Mouse (Mus musculus) stomach, embryonic 16.5 days (tissue): ENCODE measurements around the gene Hes7. TPM values are rescaled to one million over a fixed set of nuclear protein-coding genes. Genes with fewer than 3 reads are reported as not detected.

Source experiments
- ATAC-seq: fragments of 200-750 bp; cut with Nextera tagmentation; 2 replicates; pipeline ENCODE4 v1.8.0; 2017; ENCODE audit warnings: moderate number of reproducible peaks, moderate TSS enrichment; ENCODE audit not compliant: insufficient read depth, low FRiP score
- H3K27ac ChIP-seq: fragments of 300-500 bp; sonication (generic); 2 replicates; pipeline ENCODE4 v1.5.1; 2014; ENCODE audit warnings: low read length
- H3K27me3 ChIP-seq: fragments of 300-500 bp; sonication (generic); 2 replicates; pipeline ENCODE4 v1.6.1; 2014; ENCODE audit warnings: low read length, control low read depth, mixed read lengths; ENCODE audit not compliant: control insufficient read depth, insufficient read depth
- H3K36me3 ChIP-seq: fragments of 300-500 bp; sonication (generic); 2 replicates; pipeline ENCODE4 v1.6.1; 2014; ENCODE audit warnings: low read length; ENCODE audit not compliant: control insufficient read depth, insufficient read depth
- H3K4me1 ChIP-seq: fragments of 300-500 bp; sonication (generic); 2 replicates; pipeline ENCODE4 v1.6.1; 2014; ENCODE audit warnings: low read length, control low read depth, mixed read lengths; ENCODE audit not compliant: control insufficient read depth, insufficient read depth
- H3K4me2 ChIP-seq: fragments of 300-500 bp; sonication (generic); 2 replicates; pipeline ENCODE4 v1.6.1; 2014; ENCODE audit warnings: low read depth, low read length, mixed read lengths
- H3K4me3 ChIP-seq: fragments of 300-500 bp; sonication (generic); replicated peaks from 2 replicates; pipeline ENCODE4 v1.5.1; 2014; ENCODE audit warnings: mild to moderate bottlenecking, low read length
- H3K9ac ChIP-seq: fragments of 300-500 bp; sonication (generic); 2 replicates; pipeline ENCODE4 v1.6.1; 2014; ENCODE audit warnings: low read length
- H3K9me3 ChIP-seq: fragments of 300-500 bp; sonication (generic); replicated peaks from 2 replicates; pipeline ENCODE4 v1.6.1; 2016; ENCODE audit warnings: low read length, control low read depth; ENCODE audit not compliant: control insufficient read depth
- WGBS: fragments of 180-500 bp; shearing (Covaris S2); extraction: QIAGEN DNeasy Blood & Tissue Kit; methylation state at CpG from one replicate; pipeline ENCODE4 v1.1.7; 2014; 5-methylcytosine and 5-hydroxymethylcytosine counted together
- polyA plus RNA-seq: library from polyadenylated mRNA; unstranded; fragments of >200 nt; fragmentation: Nextera tagmentation; extraction: Ambion mirVana; gene quantifications from 2 replicates; pipeline ENCODE4 v1.2.1, GENCODE M21; 2015

Gene Hes7
- polyA plus RNA-seq, 1 experiment from 2014 or later: 0.40 TPM

- H3K4me2 ChIP-seq: peak overlapping the region; percentile 96
- H3K4me1 ChIP-seq: peaks cover 38% of the 10 kb centered on the region
- H3K9ac ChIP-seq: peak overlapping the region; percentile 81
- no peaks in the 10 kb centered on the region for H3K27me3 ChIP-seq
- H3K4me3 ChIP-seq: peak overlapping the region; percentile 57
- under 1% methylated on average over 19 of the region's 19 CpGs for WGBS
- peak; percentile 15 for ATAC-seq
- H3K36me3 ChIP-seq: peaks cover 19% of the 10 kb centered on the region; the same call in 1 of the 2 replicates
- H3K9me3 ChIP-seq: no peaks in the 10 kb centered on the region
- H3K27ac ChIP-seq: peak overlapping the region; percentile 96
Observed at GRCm38 (mm10) chr11:69098762-69099091, 21.5 kb upstream of the Hes7 start.

GRCm38 (mm10) chr11:69099177-69099914, 20.9 kb upstream of the Hes7 start:
- peaks cover 24% of the 10 kb centered on the region; the same call in 1 of the 2 replicates for H3K36me3 ChIP-seq
- no peak for ATAC-seq
- H3K4me1 ChIP-seq: peaks cover 36% of the 10 kb centered on the region
- H3K4me2 ChIP-seq: peak overlapping the region; percentile 96
- peak overlapping the region; percentile 81 for H3K9ac ChIP-seq
- H3K27me3 ChIP-seq: no peaks in the 10 kb centered on the region
- H3K9me3 ChIP-seq: no peaks in the 10 kb centered on the region
- H3K4me3 ChIP-seq: peak overlapping the region; percentile 57
- H3K27ac ChIP-seq: peak overlapping the region; percentile 96
- WGBS: under 1% methylated on average over 22 of the region's 22 CpGs

- Histone ChIP-seq H3K9me3 (no peaks in the 10 kb centered on the region), H3K4me3 (peak overlapping the region; percentile 57), H3K36me3 (peaks cover 30% of the 10 kb centered on the region), H3K27ac (peak overlapping the region; percentile 96), H3K4me1 (peaks cover 34% of the 10 kb centered on the region), H3K27me3 (no peaks in the 10 kb centered on the region), H3K9ac (peak overlapping the region; percentile 81), H3K4me2 (peak overlapping the region; percentile 96)
- peak; percentile 9; the same call in 1 of the 2 replicates for ATAC-seq
- under 1% methylated on average over 23 of the region's 23 CpGs for WGBS
Observed at GRCm38 (mm10) chr11:69099915-69100345, 20.3 kb upstream of the Hes7 start.

- Histone ChIP-seq H3K9ac (peak overlapping the region; percentile 81), H3K27ac (no peak overlapping the region)
Observed at GRCm38 (mm10) chr11:69100639-69101360, 19.4 kb upstream of the Hes7 start.

GRCm38 (mm10) chr11:69101604-69102402, 18.4 kb upstream of the Hes7 start:
- Histone ChIP-seq H3K4me3 (no peak overlapping the region), H3K36me3 (peaks cover 43% of the 10 kb centered on the region), H3K27me3 (no peaks in the 10 kb centered on the region), H3K27ac (no peak overlapping the region), H3K4me2 (no peak overlapping the region), H3K4me1 (peaks cover 34% of the 10 kb centered on the region), H3K9me3 (no peaks in the 10 kb centered on the region), H3K9ac (no peak overlapping the region)
- no peak for ATAC-seq
- 88% methylated on average over 21 of the region's 21 CpGs for WGBS

More at GRCm38 (mm10) chr11:69100639-69101360, 19.4 kb upstream of the Hes7 start:
- no peaks in the 10 kb centered on the region for H3K27me3 ChIP-seq
- H3K36me3 ChIP-seq: peaks cover 38% of the 10 kb centered on the region
- H3K4me2 ChIP-seq: peak overlapping the region; percentile 96
- H3K4me1 ChIP-seq: peaks cover 34% of the 10 kb centered on the region
- no peak for ATAC-seq
- 89% methylated on average over 20 of the region's 20 CpGs for WGBS
- no peak overlapping the region for H3K4me3 ChIP-seq
- no peaks in the 10 kb centered on the region for H3K9me3 ChIP-seq

GRCm38 (mm10) chr11:69102403-69102725, 17.8 kb upstream of the Hes7 start:
- no peak overlapping the region for H3K4me3 ChIP-seq
- H3K36me3 ChIP-seq: peaks cover 43% of the 10 kb centered on the region
- H3K4me1 ChIP-seq: peaks cover 31% of the 10 kb centered on the region
- no peak overlapping the region for H3K4me2 ChIP-seq
- H3K27me3 ChIP-seq: no peaks in the 10 kb centered on the region
- 84% methylated on average over 7 of the region's 7 CpGs for WGBS
- no peak overlapping the region for H3K27ac ChIP-seq
- no peak for ATAC-seq
- H3K9ac ChIP-seq: no peak overlapping the region
- H3K9me3 ChIP-seq: no peaks in the 10 kb centered on the region

- Histone ChIP-seq H3K4me3 (no peak overlapping the region), H3K4me1 (peaks cover 24% of the 10 kb centered on the region), H3K9ac (no peak overlapping the region), H3K27ac (no peak overlapping the region), H3K4me2 (no peak overlapping the region), H3K27me3 (no peaks in the 10 kb centered on the region), H3K9me3 (no peaks in the 10 kb centered on the region), H3K36me3 (peaks cover 48% of the 10 kb centered on the region)
- no peak for ATAC-seq
- 94% methylated on average over 14 of the region's 14 CpGs for WGBS
Observed at GRCm38 (mm10) chr11:69103121-69103520, 17.1 kb upstream of the Hes7 start.

- Histone ChIP-seq H3K27me3 (no peaks in the 10 kb centered on the region), H3K9ac (no peak overlapping the region), H3K4me1 (peaks cover 17% of the 10 kb centered on the region), H3K4me2 (no peak overlapping the region), H3K4me3 (no peak overlapping the region), H3K36me3 (peaks cover 48% of the 10 kb centered on the region), H3K9me3 (no peaks in the 10 kb centered on the region), H3K27ac (no peak overlapping the region)
- no peak for ATAC-seq
- 90% methylated on average over 15 of the region's 15 CpGs for WGBS
Observed at GRCm38 (mm10) chr11:69103531-69104435, 16.4 kb upstream of the Hes7 start.
